Mouse (Mus musculus) frontal cortex, adult 2 months (tissue): ENCODE data around the gene Specc1. TPM values are rescaled to one million over a fixed set of nuclear protein-coding genes. Genes with fewer than 3 reads are reported as not detected.

Experiments
- DNase-seq, 2 experiments: peaks; one replicate each; pipeline ENCODE4 v3.0.0; 2022; ENCODE audit warnings: low spot score in 1 of 2; ENCODE audit errors: extremely low spot score in 1 of 2
- polyA plus RNA-seq: library from polyadenylated mRNA; depleted of rRNA; stranded (reverse); fragments of >200 nt; gene quantifications from 2 replicates; pipeline ENCODE4 v1.2.3, GENCODE M21; 2012

Specc1 gene
- polyA plus RNA-seq, 1 experiment, result 35.0 TPM

GRCm38 (mm10) chr11:62040122-62040521 lies 83.6 kb downstream of the Specc1 start:
- DNase-seq, result no peak

- peak in 1 of 2 experiments; percentile 48 for DNase-seq
Measured at GRCm38 (mm10) chr11:62044627-62045026, 88.1 kb downstream of the Specc1 start.

GRCm38 (mm10) chr11:62045964-62046363 lies 89.4 kb downstream of the Specc1 start:
- no peak for DNase-seq

- DNase-seq, result peak in 1 of 2 experiments; percentile 85
Measured at GRCm38 (mm10) chr11:62047817-62048640, 91.5 kb downstream of the Specc1 start.

- DNase-seq, result no peak
Measured at GRCm38 (mm10) chr11:62049170-62049569, 92.6 kb downstream of the Specc1 start.

- DNase-seq, result no peak
Measured at GRCm38 (mm10) chr11:62050356-62051330, 94.1 kb downstream of the Specc1 start.

- DNase-seq, result peak in 1 of 2 experiments; percentile 27
Measured at GRCm38 (mm10) chr11:62051487-62051886, 94.9 kb downstream of the Specc1 start.

GRCm38 (mm10) chr11:62053928-62054327 lies 97.4 kb downstream of the Specc1 start:
- DNase-seq, result no peak

GRCm38 (mm10) chr11:62064565-62064964 lies 108.0 kb downstream of the Specc1 start:
- DNase-seq, result no peak

- no peak for DNase-seq
Measured at GRCm38 (mm10) chr11:62065655-62066054, 109.1 kb downstream of the Specc1 start.

- no peak for DNase-seq
Measured at GRCm38 (mm10) chr11:62069554-62069953, 113.0 kb downstream of the Specc1 start.

- no peak for DNase-seq
Measured at GRCm38 (mm10) chr11:62070206-62070605, 113.6 kb downstream of the Specc1 start.

- DNase-seq, result no peak
Measured at GRCm38 (mm10) chr11:62072406-62072805, 115.8 kb downstream of the Specc1 start.

- DNase-seq, result no peak
Measured at GRCm38 (mm10) chr11:62073575-62074140, 117.1 kb downstream of the Specc1 start.

- no peak for DNase-seq
Measured at GRCm38 (mm10) chr11:62074578-62074977, 118.0 kb downstream of the Specc1 start.

GRCm38 (mm10) chr11:62075071-62075470 lies 118.5 kb downstream of the Specc1 start:
- no peak for DNase-seq

GRCm38 (mm10) chr11:62075551-62075950 lies 119.0 kb downstream of the Specc1 start:
- no peak for DNase-seq

GRCm38 (mm10) chr11:62076345-62077156 lies 120.0 kb downstream of the Specc1 start:
- peak; percentile 92 to 93 for DNase-seq

- DNase-seq, result no peak
Measured at GRCm38 (mm10) chr11:62077157-62077865, 120.7 kb downstream of the Specc1 start.
